Mouse (Mus musculus) liver, embryonic 14.5 days (tissue): ENCODE measurements around the gene Elovl4. TPM values are rescaled to one million over a fixed set of nuclear protein-coding genes. Genes with fewer than 3 reads are reported as not detected.

Experiments
- ATAC-seq: fragments of 200-750 bp; cut with Nextera tagmentation; 2 replicates; pipeline ENCODE4 v1.8.0; 2017; ENCODE audit warnings: moderate number of reproducible peaks, mild to moderate bottlenecking, moderate library complexity; ENCODE audit not compliant: insufficient read depth
- DNase-seq, 3 experiments: peaks; one replicate each; pipeline ENCODE4 v3.0.0-alpha.2; 2012 to 2013; ENCODE audit warnings: low read depth in 3 of 3, low spot score in 3 of 3
- H3K27ac ChIP-seq: fragments of 300-500 bp; sonication (generic); 2 replicates; pipeline ENCODE4 v1.5.1; 2014; ENCODE audit warnings: moderate library complexity, mild to moderate bottlenecking, control low read depth, inconsistent platforms
- H3K27me3 ChIP-seq: fragments of 300-500 bp; sonication (generic); 2 replicates; pipeline ENCODE4 v1.6.1; 2014; ENCODE audit warnings: mild to moderate bottlenecking, low read length, moderate library complexity; ENCODE audit not compliant: control insufficient read depth, insufficient read depth
- H3K36me3 ChIP-seq: fragments of 300-500 bp; sonication (generic); replicated peaks from 2 replicates; pipeline ENCODE4 v1.6.1; 2014; ENCODE audit warnings: low read depth; ENCODE audit not compliant: control insufficient read depth, insufficient read depth
- H3K4me1 ChIP-seq, 2 experiments: fragments of 200-500 bp in 1 of 2; fragments of 300-500 bp in 1 of 2; sonication (generic) in 1 of 2; replicated peaks; 2 replicates each; pipeline ENCODE4 v1.6.1; 2012 to 2014; ENCODE audit warnings: antibody characterized with exemption in 1 of 2, inconsistent platforms in 1 of 2, low read length in 1 of 2; ENCODE audit not compliant: control insufficient read depth in 2 of 2, insufficient read depth in 2 of 2
- H3K4me2 ChIP-seq: fragments of 300-500 bp; sonication (generic); 2 replicates; pipeline ENCODE4 v1.6.1; 2014; ENCODE audit warnings: low read depth, mild to moderate bottlenecking, control low read depth, moderate library complexity
- H3K4me3 ChIP-seq, 2 experiments: fragments of 200-500 bp in 1 of 2; fragments of 300-500 bp in 1 of 2; sonication (generic) in 1 of 2; 2 replicates each; pipeline ENCODE4 v1.5.1; 2012 to 2014; ENCODE audit warnings: low read depth in 2 of 2, low read length in 2 of 2, mild to moderate bottlenecking in 2 of 2, control low read depth in 1 of 2, inconsistent platforms in 1 of 2, moderate library complexity in 1 of 2; ENCODE audit not compliant: insufficient read depth in 1 of 2
- H3K9ac ChIP-seq: fragments of 300-500 bp; sonication (generic); replicated peaks from 2 replicates; pipeline ENCODE4 v1.6.1; 2014; ENCODE audit warnings: mild to moderate bottlenecking, control low read depth, moderate library complexity
- H3K9me3 ChIP-seq: fragments of 300-500 bp; sonication (generic); 2 replicates; pipeline ENCODE4 v1.6.1; 2016; ENCODE audit warnings: low read length, mixed read lengths; ENCODE audit not compliant: control insufficient read depth
- CTCF ChIP-seq: IDR thresholded peaks from 2 replicates; pipeline ENCODE4 v1.5.1; 2016; ENCODE audit warnings: antibody characterized with exemption, low read depth, control low read depth
- EP300 ChIP-seq: IDR thresholded peaks from 2 replicates; pipeline ENCODE4 v1.6.1; 2016; ENCODE audit warnings: antibody characterized with exemption, low read depth
- WGBS: fragments of 180-500 bp; shearing (Covaris S2); extraction: QIAGEN DNeasy Blood & Tissue Kit; methylation state at CpG from one replicate; pipeline ENCODE4 v1.1.7; 2014; ENCODE audit not compliant: insufficient replicate concordance; 5-methylcytosine and 5-hydroxymethylcytosine counted together
- polyA plus RNA-seq, 2 experiments: library from polyadenylated mRNA; depleted of rRNA in 1 of 2; stranded (reverse) in 1 of 2; unstranded in 1 of 2; fragments of >200 nt; fragmentation: Nextera tagmentation in 1 of 2; extraction: Ambion mirVana in 1 of 2; gene quantifications; 2 replicates each; pipeline versions ENCODE4 v1.2.1 to v1.2.3; 2012 to 2014

The Elovl4 gene
- polyA plus RNA-seq, 2 experiments = 0.02 to 0.15 TPM

DNA sequence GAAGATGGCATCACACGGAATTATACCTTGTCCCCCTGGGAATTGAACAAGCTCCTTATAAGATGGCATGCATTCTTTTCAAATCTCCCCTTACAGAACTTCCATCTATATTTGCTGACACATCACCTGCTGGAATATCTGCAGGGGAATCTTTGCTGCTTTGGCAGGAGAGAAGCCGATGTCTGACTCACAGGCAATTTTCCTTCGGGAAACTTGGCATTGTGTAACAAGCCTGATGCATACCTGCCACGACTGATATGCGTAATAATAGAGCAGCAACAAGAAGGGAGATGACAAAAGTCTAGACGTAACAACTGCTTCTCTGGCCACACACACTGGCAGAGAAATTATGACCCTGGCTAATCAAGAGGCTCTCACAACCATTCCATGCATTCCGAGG lies 75.2 kb downstream of the Elovl4 start:
- H3K9ac ChIP-seq = no peak overlapping the region
- no peak overlapping the region for H3K27ac ChIP-seq
- no peak overlapping the region for H3K4me3 ChIP-seq
- H3K36me3 ChIP-seq = no peaks in the 10 kb centered on the region
- no peak for TF ChIP-seq EP300
- no peak for TF ChIP-seq CTCF
- H3K27me3 ChIP-seq = no peaks in the 10 kb centered on the region
- no peak for ATAC-seq
- no peak overlapping the region for H3K4me2 ChIP-seq
- no peak for DNase-seq
- H3K9me3 ChIP-seq = no peaks in the 10 kb centered on the region
- no peaks in the 10 kb centered on the region; a peak in 1 of 4 replicates for H3K4me1 ChIP-seq
- 56% methylated on average over 7 of the region's 7 CpGs for WGBS

Other genes starting within 250 kb of the Elovl4 start
- gene Ttk, start 28.4 kb upstream of the Elovl4 start, polyA plus RNA-seq (2012; rRNA removed) = 5.8 and 10.3 TPM in 2 replicates
- gene Ttk, start 28.4 kb upstream of the Elovl4 start, polyA plus RNA-seq (2014; fragmentation: Nextera tagmentation; extraction: Ambion mirVana) = 17.9 and 18.9 TPM in 2 replicates
- gene Bckdhb, start 118.9 kb upstream of the Elovl4 start, polyA plus RNA-seq (2012; rRNA removed) = 8.2 and 14.1 TPM in 2 replicates
- gene Bckdhb, start 118.9 kb upstream of the Elovl4 start, polyA plus RNA-seq (2014; fragmentation: Nextera tagmentation; extraction: Ambion mirVana) = 23.1 and 24.1 TPM in 2 replicates